In genomic region chr2:180990347-180990746, GRCm38 (mm10) we compare ENCODE assay signal across 22 mouse cellular contexts. TPM values are rescaled to one million over a fixed set of nuclear protein-coding genes. Genes with fewer than 3 reads are reported as not detected.
A peak's percentile ranks its signal among the peaks of the same experiment; 100 is the strongest.
DNase-seq lines count a peak whose midpoint lies in the region; ATAC-seq and TF ChIP-seq lines count a peak whose summit lies in the region.
"Had no signal": no experiment of that assay in that cellular context is flagged by ENCODE, and none has a peak within 500 bp of the region (broad histone marks: within the 10 kb centered on the region; RNA-seq: fewer than 3 reads in every experiment).

No protein-coding gene starts in this region.

- no peak for TF ChIP-seq CTCF in forebrain, postnatal 0 days (IDR thresholded peaks at IDR 0.05; ENCODE audit: low read depth)

- ATAC-seq in frontal cortex, adult (ENCODE audit: low TSS enrichment): peak; percentile 51; the same call in 1 of the 2 replicates
- ATAC-seq in forebrain, postnatal 0 days: peak; percentile 58
- ATAC-seq in heart, embryonic 11.5 days (replicated peaks; ENCODE audit: insufficient number of reproducible peaks, low FRiP score, low TSS enrichment): no peak
- ATAC-seq: inflammation-experienced regulatory T-cells, adult 6 months; intestine, postnatal 0 days had no signal

- no peak overlapping the region for H3K9ac ChIP-seq in forebrain, postnatal 0 days
- H3K9ac ChIP-seq in heart, embryonic 11.5 days (ENCODE audit: low read depth, low read length): no peak overlapping the region
- H3K9ac ChIP-seq: embryonic facial prominence, embryonic 13.5 days; heart, embryonic 15.5 days; hindbrain, embryonic 15.5 days had no signal

- no peaks in the 10 kb centered on the region for H3K9me3 ChIP-seq in forebrain, postnatal 0 days (ENCODE audit: low read length)
- no peaks in the 10 kb centered on the region for H3K9me3 ChIP-seq in heart, embryonic 11.5 days (replicated peaks; ENCODE audit: control insufficient read depth, low read length)
- H3K9me3 ChIP-seq: embryonic facial prominence, embryonic 13.5 days; heart, embryonic 10.5 days; heart, embryonic 15.5 days; hindbrain, embryonic 10.5 days; hindbrain, embryonic 15.5 days had no signal

- DNase-seq in frontal cortex, postnatal 14 days (ENCODE audit: low spot score in 2 of 2): no peak
- peak; percentile 12 for DNase-seq in right cerebral cortex, adult 18-20 months
- no peak for DNase-seq in right cerebral cortex, postnatal 10 days (ENCODE audit: low spot score in 2 of 2)
- no peak for DNase-seq in forebrain, postnatal 0 days
- DNase-seq: adrenal gland, adult 8-10 months; adrenal gland, postnatal 36 days; cerebellum, adult 11-12 months; cerebellum, adult 9-10 months; cerebellum, postnatal 25 days; gastrocnemius, postnatal 10 days; heart, adult 18-20 months; kidney, adult 8-10 months had no signal

- H3K27me3 ChIP-seq in forebrain, postnatal 0 days (ENCODE audit: insufficient read depth, low read length): no peaks in the 10 kb centered on the region
- H3K27me3 ChIP-seq in heart, embryonic 11.5 days (ENCODE audit: control insufficient read depth, insufficient read depth, low read length): peaks cover 11% of the 10 kb centered on the region
- H3K27me3 ChIP-seq: embryonic facial prominence, embryonic 13.5 days; hindbrain, embryonic 15.5 days had no signal

- 45% methylated on average over 4 of the region's 4 CpGs for WGBS in forebrain, postnatal 0 days
- 68% methylated on average over 4 of the region's 4 CpGs for WGBS in heart, embryonic 11.5 days (ENCODE audit: insufficient replicate concordance)

- H3K36me3 ChIP-seq in forebrain, postnatal 0 days (ENCODE audit: insufficient read depth): no peaks in the 10 kb centered on the region
- H3K36me3 ChIP-seq in heart, embryonic 11.5 days (ENCODE audit: control insufficient read depth, insufficient read depth, low read length): no peaks in the 10 kb centered on the region
- H3K36me3 ChIP-seq: embryonic facial prominence, embryonic 13.5 days; heart, embryonic 10.5 days; heart, embryonic 15.5 days; hindbrain, embryonic 10.5 days; hindbrain, embryonic 15.5 days had no signal

- no peak overlapping the region for H3K4me2 ChIP-seq in forebrain, postnatal 0 days (ENCODE audit: low read depth)
- no peak overlapping the region for H3K4me2 ChIP-seq in heart, embryonic 11.5 days
- H3K4me2 ChIP-seq: embryonic facial prominence, embryonic 13.5 days; heart, embryonic 15.5 days; hindbrain, embryonic 15.5 days had no signal

- no peak overlapping the region for H3K4me3 ChIP-seq in forebrain, postnatal 0 days (ENCODE audit: low read depth, low read length)
- H3K4me3 ChIP-seq in heart, embryonic 11.5 days (ENCODE audit: low read depth, low read length): no peak overlapping the region
- H3K4me3 ChIP-seq: embryonic facial prominence, embryonic 13.5 days; heart, embryonic 10.5 days; heart, embryonic 15.5 days; hindbrain, embryonic 10.5 days; hindbrain, embryonic 15.5 days had no signal

- H3K27ac ChIP-seq in forebrain, postnatal 0 days (ENCODE audit: low read depth, low read length): no peak overlapping the region
- H3K27ac ChIP-seq in heart, embryonic 11.5 days (ENCODE audit: low read depth, low read length): no peak overlapping the region
- H3K27ac ChIP-seq: embryonic facial prominence, embryonic 13.5 days; heart, embryonic 10.5 days; heart, embryonic 15.5 days; hindbrain, embryonic 10.5 days; hindbrain, embryonic 15.5 days had no signal

- no peaks in the 10 kb centered on the region for H3K4me1 ChIP-seq in forebrain, postnatal 0 days (ENCODE audit: insufficient read depth)
- peaks cover 11% of the 10 kb centered on the region; the same call in 1 of the 2 replicates for H3K4me1 ChIP-seq in heart, embryonic 11.5 days (ENCODE audit: control insufficient read depth, insufficient read depth, low read length)
- H3K4me1 ChIP-seq: hindbrain, embryonic 15.5 days had no signal

RNA-seq across cellular contexts. Expression of gene Col20a1, which starts 4.0 kb away (rescaled TPM):
- 0.23 and 0.29 TPM in 2 replicates for total RNA-seq in forebrain, postnatal 0 days (2014; rRNA removed)
- polyA plus RNA-seq in forebrain, postnatal 0 days (2015; fragmentation: Nextera tagmentation; extraction: Ambion mirVana): 0.09 and 0.17 TPM in 2 replicates
- polyA plus RNA-seq in heart, embryonic 11.5 days (2014; fragmentation: Nextera tagmentation; extraction: Ambion mirVana): 0.17 and 0.30 TPM in 2 replicates

RNA-seq across cellular contexts. Expression of gene Arfgap1, which starts 23.3 kb away (rescaled TPM):
- total RNA-seq in forebrain, postnatal 0 days (2014; rRNA removed): 111 and 124 TPM in 2 replicates
- 93.4 and 110 TPM in 2 replicates for polyA plus RNA-seq in forebrain, postnatal 0 days (2015; fragmentation: Nextera tagmentation; extraction: Ambion mirVana)
- polyA plus RNA-seq in heart, embryonic 11.5 days (2014; fragmentation: Nextera tagmentation; extraction: Ambion mirVana): 59.3 and 68.9 TPM in 2 replicates

RNA-seq across cellular contexts. Expression of gene Nkain4, which starts 35.8 kb away (rescaled TPM):
- total RNA-seq in forebrain, postnatal 0 days (2014; rRNA removed): 35.9 and 43.7 TPM in 2 replicates
- polyA plus RNA-seq in forebrain, postnatal 0 days (2015; fragmentation: Nextera tagmentation; extraction: Ambion mirVana): 80.9 and 87.5 TPM in 2 replicates
- polyA plus RNA-seq in heart, embryonic 11.5 days (2014; fragmentation: Nextera tagmentation; extraction: Ambion mirVana): 29.3 and 34.2 TPM in 2 replicates
- polyA plus RNA-seq: inflammation-experienced regulatory T-cells, adult 6 months had no signal

RNA-seq across cellular contexts. Expression of gene Chrna4, which starts 53.0 kb away (rescaled TPM):
- total RNA-seq in forebrain, postnatal 0 days (2014; rRNA removed): 14.9 and 17.8 TPM in 2 replicates
- polyA plus RNA-seq in forebrain, postnatal 0 days (2015; fragmentation: Nextera tagmentation; extraction: Ambion mirVana): 12.1 and 24.2 TPM in 2 replicates
- 0.28 and 0.70 TPM in 2 replicates for polyA plus RNA-seq in heart, embryonic 11.5 days (2014; fragmentation: Nextera tagmentation; extraction: Ambion mirVana)
- total RNA-seq: heart, adult 18-20 months; heart, postnatal 25 days had no signal
- polyA plus RNA-seq: inflammation-experienced regulatory T-cells, adult 6 months had no signal
